Mouse (Mus musculus) lung, postnatal 36 days (tissue): ENCODE results near the gene Tmem213.

Experiments used
- DNase-seq: peaks from one replicate; pipeline ENCODE4 v3.0.0; 2022; ENCODE audit warnings: mixed read lengths

Tmem213 gene

GRCm38 (mm10) chr6:38109160-38109795 lies at the start of gene Tmem213:
Tmem213 (plus strand) TSS chr6:38109255.
- no peak for DNase-seq

DNA sequence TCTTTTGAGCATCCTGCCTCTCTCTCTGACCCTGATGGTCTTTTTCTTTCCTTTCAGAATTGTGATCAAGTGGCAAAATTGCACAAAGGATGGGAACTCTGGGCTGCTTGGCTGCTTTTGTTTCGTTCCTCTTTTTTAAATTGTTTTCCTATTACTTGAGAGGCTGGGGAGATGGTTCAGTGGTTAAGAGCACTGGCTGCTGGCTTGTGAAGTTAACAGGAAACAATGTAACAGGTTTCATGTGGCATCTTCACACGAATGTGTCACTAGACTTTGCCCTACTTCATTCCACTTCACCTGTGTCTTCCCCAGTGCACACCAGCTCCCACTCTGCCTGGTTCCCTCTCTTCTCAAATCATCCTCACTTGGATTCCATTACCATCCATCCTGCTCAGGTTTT lies 44.4 kb upstream of the Tmem213 start:
- DNase-seq = no peak

DNA sequence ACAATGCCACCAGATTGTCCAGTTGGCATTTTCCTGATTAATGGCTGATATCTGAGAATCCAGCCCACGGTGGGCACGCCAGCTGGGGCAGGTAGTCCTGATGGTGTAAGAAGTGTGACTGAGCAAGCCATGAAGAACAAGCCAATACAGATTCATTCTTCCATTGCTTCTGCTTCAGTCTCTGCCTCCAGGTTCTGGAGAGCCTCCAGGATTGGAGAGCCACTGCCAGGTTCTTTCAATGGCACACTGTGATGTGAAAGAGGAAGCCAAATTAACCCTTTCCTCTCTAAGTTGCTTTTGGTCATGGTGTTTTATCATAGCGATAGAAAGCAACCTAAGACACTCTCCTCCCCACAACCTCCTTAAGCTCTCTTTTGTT lies 43.9 kb upstream of the Tmem213 start:
- DNase-seq = no peak

GRCm38 (mm10) chr6:38065501-38066122 lies 43.4 kb upstream of the Tmem213 start:
- DNase-seq = no peak

DNA sequence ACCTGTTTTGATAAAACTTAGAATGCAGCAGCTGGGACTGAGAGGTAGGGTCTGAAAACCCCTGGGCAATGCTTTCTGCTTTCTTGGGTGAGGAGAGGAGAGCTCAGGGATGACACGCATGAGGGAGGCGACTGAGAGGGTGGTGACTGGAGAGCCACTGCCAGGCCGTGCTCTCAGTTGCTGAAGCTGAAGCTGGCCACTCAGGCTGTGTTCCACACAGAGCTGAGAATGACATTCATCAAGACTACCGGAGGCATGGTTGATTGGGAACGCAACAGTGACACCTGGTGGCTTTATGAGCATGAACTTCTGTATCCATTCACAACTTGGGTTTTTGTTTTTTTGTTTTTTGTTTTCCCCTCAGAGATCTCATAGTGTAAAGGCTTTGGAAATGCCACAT lies 42.8 kb upstream of the Tmem213 start:
- DNase-seq = peak; percentile 77

GRCm38 (mm10) chr6:38071256-38071655 lies 37.8 kb upstream of the Tmem213 start:
- no peak for DNase-seq

DNA sequence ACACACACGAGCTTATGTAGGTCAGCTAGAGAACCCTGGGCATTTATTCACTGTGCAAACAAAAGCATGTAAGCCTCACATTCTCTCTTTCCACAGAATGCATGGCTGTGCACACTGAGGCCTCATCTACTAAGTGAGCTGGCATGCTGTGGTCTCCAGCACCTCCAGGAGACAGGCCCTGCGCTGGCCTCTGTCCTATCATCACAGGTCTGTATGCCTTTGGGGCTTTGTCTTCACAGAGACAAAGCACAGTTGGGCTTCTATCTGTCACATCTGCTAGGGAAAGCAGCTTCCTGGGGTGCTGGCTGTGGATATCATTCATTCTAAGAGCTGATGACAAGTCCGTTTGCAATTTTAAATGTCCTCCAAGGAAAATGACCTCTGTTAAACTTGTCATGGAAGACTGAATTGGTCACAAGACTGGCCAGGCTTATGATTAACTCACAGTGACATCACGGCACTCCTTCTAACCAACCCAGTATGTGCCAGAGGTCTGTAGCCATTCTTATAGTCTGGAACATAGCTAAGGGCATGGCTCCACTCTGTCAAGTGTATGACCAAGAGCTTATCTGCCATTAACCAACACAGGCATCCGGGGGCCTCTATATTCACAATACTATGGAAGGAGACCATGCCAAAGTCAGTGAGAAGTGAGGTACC lies 36.8 kb upstream of the Tmem213 start:
- DNase-seq = no peak

DNA sequence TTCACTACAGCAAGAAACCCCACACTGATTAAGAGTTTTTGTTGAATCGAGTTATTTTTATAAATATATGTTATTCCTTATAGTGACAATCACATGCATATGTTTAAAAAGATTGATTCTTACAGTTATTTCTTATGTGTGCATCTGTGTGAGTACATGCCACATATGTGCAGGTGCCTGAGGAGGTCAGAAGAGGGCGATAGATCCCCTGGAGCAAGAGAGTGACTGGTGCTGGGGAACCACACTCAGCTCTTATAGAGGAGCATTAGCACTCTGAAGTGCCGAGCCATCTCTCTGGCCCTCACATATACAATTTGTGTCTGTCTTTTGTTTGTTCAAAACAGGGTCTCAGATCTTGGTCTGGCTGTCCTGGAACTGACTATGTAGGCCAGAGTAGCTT lies 35.5 kb upstream of the Tmem213 start:
- no peak for DNase-seq

DNA sequence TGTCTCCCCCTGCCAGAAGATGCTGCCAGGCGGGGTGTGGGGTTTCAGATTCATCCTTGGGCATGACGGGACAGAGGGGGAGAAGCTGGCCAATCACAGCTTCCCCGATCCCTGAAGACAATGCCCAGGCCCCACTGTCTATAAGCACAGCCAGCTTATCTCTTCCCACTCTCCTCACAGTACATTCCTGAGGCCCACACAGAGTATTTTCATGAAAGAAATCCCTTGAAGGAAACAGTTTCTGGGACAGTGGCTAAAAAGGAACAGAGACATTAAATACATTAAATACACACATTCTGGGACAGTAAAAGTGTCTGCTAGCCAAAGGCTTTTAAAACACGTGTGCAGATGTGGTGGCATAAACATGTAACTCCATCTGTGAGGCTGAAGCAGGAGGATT lies 28.7 kb upstream of the Tmem213 start:
- DNase-seq = no peak

DNA sequence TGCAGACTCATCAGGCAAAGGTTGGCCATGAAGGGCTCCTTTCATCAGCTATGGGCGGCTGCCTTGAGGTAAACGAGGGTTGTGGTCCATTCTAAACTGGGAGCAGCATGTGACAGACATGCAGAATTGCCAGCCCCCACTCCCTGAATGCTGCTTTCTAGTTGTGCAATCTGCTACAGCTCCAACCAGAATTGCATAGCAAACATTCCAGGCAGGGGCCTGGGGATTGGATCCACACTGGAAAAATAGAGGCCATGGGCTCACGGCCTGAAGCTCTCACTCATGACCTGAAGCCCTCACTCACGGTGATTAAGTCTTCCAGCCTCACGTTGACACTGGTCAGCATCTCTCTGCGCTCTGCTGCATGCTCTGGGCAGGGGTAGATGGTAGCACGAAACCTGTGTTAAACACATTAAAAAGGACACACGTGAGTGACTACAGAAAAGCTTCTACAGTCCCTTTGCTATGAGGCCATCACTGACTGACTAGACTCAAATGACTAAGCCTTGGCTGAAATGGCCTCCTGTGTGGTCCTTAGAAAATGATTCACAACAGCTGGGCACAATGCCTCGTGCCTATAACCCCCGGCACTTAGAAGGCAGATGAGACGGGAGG lies 27.2 kb upstream of the Tmem213 start:
- peak; percentile 48 for DNase-seq

DNA sequence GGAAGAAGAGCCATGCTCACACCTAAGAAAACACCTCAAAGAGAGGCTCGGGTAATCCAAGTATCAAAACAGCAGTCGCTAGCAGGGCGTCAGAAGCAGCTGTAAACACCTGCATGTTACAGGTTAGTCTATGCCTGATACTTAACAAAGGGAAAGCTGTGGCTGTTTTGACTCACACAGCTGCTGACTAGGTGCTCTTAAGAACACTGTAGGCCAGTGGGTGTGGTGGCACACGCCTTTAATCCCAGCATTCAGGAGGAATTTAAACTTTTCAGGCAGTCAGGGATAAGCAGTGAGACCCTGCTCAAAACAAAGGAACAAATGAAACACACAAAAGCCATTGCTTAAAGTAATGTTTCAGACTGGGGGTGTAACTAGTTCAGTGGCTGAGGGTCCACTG lies 25.9 kb upstream of the Tmem213 start:
- DNase-seq = no peak

DNA sequence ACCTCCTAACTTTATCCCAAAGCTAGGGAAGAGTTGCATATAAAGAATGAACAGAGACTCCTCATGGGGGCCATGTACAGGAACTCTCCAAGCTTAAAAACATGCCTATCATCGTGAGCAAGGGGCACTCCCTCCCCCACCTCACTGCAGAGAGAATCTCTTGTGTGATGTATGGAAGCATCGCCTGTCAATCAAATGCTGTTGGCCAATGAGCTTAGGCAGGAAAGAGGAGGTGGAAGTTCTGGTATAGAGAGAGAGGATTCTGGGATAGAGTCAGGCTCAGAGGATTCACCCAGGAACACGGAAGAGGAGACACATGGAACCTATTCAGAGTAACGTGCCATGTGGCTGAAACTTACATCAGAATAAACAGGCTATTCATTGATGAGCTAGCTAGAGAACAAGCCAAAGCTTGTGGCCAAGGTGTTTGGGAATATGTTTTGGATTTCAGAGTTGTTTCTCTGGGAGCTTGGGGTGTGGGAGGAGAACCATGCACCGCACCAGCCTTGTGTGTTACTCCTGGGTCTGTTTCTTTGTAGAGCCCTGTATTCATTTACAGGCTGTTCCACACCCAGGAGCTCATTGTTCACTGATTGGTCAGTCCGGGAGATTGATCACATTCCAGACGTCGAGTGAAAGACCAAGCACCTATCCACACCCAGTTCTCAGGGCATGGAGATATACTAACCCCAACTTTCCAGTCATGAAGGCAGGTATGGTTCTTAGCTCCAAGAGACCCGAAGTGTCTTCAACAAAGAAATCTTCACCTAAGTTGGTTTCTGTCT lies 21.6 kb upstream of the Tmem213 start:
- no peak for DNase-seq

DNA sequence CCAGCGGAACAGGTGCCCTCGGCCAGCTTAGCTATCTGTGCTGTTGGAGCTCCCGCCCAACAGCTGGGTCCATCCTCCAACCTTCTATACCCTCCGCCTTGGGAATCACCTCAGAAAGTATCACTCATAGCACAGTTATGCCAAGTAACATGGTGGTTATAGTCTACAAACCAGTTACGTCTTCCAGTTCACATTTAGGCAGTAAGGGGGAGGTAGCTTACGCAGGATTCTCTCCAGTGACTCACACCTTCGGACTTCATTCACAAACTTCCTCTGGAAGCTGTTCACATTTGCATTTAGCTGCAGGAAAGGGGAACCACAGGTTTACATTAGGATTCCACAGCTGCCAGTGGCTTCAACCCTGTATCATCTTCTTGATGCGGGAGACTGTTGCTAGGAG lies 16.5 kb upstream of the Tmem213 start:
- DNase-seq = no peak

DNA sequence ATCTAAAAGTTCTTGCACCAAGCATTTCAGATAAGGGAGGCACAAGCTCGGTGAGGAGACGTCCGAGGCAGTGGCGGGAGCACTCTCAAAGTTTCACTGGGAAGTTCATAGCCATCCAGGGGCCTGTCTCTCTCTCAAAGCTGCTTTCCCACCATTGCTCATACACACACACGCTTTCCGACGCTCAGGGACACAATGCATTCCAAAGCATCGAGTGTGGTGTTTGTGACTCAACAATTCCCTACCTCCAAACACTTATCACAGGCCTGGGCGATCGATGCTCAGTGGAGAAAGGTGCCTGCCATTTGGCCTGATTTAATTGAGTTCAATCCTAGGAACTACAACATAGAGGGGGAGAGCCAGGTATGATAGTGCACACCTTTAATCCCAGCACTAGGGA lies 14.4 kb upstream of the Tmem213 start:
- DNase-seq = no peak

DNA sequence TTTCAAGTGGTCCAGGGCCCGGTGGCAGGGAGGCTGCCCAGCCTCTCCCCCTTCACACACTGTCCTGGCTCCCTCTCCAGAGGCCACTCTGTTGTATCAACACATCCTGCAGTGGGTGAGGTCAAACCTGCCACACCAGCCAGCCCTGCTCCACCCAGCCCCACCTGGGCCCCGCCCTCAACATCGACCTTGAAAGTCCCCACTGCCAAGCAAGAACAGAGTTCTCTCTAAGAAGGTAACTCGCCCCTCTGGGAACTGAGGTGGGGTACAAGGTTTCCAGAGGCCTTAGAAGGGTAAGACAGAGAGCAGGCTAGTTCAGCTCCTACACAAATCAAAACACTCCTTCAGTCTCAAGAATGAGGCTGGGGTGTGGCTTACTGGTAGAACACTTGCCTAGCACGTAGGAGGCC lies 12.1 kb upstream of the Tmem213 start:
- peak; percentile 76 for DNase-seq

DNA sequence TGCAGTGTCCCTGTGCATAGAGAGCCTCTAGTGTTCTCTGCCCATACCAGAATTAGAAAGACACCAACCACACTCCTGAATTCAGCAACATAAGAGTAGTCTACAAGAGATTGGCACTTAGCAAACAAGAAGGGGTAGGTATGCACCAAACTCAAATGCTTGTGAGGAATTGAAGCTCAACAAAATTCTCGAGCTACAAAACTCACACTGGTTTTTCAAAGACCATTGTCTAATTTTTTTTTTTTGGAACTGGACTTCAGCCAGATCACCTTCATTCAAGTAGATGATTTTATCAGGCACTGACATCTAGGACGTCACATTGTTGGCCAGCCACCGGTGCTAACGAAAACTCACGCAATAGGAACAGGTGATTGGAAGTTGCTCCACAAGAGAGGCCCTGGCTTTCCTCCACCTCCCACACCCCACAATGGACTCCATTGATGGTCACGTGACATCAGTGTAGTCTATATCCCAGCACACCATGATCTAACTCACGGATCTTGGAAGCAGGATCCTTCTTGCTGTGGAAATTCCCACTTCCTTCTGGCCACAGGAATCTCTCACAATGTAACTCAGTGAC lies 6.7 kb upstream of the Tmem213 start:
- no peak for DNase-seq

- no peak for DNase-seq
These were observed 5.3 kb upstream of the Tmem213 start for GRCm38 (mm10) chr6:38103775-38104174.

GRCm38 (mm10) chr6:38105924-38106323 lies 3.1 kb upstream of the Tmem213 start:
- no peak for DNase-seq

- DNase-seq = peak; percentile 55
These were observed 606 bp upstream of the Tmem213 start for GRCm38 (mm10) chr6:38108449-38108848.

DNA sequence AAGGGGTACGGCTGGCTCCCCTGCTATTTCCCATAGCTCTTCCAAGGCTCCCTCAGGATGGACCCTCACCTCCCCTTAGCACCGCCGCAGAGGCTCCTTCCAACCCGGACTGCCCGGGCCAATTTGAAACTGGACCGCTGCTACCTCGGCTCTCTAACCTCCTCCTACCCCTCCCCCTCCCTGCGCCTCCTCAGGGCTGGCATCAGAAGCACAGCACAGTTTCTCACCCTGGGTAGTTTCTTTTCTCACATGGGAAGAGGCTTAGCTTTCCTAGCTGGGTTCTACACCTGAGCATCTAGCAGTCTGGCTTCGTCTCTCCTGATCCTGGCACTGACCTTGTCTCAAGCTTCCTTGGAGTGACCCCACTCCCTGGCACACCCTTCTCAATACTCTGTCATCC lies 816 bp downstream of the Tmem213 start:
- DNase-seq = no peak

GRCm38 (mm10) chr6:38110859-38111258 lies 1.8 kb downstream of the Tmem213 start:
- peak; percentile 34 for DNase-seq

DNA sequence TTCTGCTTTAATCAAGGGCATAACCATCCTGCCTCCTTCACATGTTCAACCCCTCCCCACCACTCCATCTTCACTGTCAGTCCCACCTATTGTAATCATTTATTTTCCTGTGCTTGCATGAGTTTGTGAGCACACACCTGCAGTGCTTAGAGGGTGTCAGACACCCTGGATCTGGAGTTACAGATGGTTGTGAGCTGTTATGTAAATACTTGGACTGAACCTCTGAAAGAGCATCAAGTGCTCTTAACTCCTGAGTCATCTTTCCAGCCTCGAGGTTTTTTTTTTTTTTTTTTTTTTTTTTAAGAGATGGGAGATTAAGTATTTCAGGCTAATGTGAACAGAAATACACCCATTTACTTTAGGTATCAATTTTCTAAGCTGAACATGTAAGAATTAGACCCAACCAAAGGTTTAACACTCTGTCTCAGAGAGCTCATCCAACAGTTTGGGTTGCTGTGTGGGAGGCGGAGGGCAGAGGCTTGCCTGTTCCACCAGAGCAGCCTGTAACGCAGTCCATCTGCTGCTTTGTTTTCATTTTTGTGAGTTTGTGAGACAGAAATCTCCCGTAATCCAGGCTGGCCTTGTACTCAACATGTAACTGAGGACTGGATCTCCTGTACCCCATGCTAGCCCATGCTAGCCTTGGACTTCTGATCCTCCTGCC lies 7.2 kb downstream of the Tmem213 start:
- no peak for DNase-seq
